Mouse (Mus musculus) cerebellum, adult 11-12 months (tissue): ENCODE results near the gene Jph4.
A peak's percentile ranks its signal among the peaks of the same experiment; 100 is the strongest.

Experiments used
- DNase-seq: peaks from one replicate; pipeline ENCODE4 v3.0.0; 2022

Gene Jph4

DNA sequence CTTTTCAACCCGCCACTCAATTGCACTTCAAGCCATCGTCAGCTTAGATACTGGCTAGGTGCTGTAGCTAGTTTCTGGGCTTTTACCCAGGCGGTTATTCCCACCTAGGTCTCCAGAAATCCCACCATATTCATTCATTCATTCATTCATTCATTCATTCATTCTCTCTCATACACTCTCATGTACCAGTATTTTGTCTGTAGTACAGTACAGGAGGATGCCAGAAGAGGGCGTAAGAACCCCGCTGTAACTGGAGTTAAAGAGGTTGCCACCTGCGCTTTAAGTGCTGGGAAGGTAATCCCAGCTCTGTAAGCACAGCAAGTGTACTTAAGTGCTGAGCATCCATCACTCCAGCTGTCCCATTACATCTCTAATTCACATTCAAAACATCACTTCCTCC, 22.8 kb downstream of the Jph4 start:
- no peak for DNase-seq

DNA sequence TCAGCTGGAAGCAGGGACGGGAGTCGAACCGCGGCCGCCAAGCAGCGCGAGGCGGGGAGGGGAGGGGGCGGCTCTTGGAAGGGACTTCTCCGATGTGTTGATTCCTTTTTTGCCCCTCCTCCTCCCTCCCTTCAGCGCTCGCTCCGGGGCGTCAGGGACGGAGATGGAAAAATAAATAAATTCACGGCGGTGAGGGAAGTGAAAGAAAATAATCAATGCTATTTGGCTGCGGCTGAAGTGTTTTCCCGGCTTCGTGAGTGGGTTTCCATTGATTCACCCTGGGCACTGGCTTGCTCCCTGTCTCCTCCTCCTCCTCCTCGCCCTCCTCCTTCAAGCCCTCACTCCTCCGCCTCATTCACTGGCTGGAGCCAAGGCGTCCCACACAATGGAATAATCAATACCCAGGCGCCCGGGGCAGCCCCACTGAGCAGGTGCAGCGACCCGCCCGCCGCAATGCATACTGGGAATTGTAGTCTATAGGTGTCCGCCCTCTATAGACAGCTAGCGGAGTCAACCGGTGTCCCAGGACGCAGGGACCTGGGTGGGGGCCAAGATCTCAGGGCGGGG, 24.6 kb downstream of the Jph4 start, which contains the start of gene Zfhx2:
Zfhx2 (minus strand) TSS at position 314 of the 567 bp plus-strand sequence.
- DNase-seq, result peak; percentile 97

DNA sequence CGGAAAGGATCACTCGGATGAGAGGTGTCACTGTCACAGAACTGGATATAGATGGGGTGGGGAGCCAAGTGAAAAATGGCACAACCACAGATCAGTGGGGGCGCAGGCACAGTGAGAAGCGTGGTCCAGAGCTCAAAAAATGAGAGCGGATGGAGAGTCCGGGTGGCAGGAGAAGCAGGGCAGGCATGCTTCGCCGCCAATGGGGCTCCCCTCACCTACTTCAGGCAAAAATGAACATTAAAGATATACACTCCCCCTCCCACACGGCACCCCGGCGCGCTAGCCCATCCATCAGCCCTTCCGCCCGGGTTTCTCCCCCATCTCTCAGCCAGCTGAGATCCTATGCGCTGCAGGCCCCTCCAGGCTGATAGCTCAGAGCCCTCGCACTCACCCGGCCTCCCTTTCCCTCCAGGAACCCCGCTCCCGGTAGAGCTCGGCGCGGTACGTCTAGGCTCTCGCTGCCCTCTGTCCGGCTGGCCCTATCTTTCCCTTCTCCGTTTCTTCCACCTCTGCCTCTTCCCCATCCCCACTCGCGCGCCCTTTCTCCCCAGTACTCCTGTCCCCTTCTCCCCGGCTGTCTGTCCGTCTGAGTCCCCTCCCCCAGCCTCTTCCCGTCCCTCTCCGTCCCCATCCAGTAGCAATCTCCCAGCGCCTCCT, 25.4 kb downstream of the Jph4 start:
- peak; percentile 68 for DNase-seq

DNA sequence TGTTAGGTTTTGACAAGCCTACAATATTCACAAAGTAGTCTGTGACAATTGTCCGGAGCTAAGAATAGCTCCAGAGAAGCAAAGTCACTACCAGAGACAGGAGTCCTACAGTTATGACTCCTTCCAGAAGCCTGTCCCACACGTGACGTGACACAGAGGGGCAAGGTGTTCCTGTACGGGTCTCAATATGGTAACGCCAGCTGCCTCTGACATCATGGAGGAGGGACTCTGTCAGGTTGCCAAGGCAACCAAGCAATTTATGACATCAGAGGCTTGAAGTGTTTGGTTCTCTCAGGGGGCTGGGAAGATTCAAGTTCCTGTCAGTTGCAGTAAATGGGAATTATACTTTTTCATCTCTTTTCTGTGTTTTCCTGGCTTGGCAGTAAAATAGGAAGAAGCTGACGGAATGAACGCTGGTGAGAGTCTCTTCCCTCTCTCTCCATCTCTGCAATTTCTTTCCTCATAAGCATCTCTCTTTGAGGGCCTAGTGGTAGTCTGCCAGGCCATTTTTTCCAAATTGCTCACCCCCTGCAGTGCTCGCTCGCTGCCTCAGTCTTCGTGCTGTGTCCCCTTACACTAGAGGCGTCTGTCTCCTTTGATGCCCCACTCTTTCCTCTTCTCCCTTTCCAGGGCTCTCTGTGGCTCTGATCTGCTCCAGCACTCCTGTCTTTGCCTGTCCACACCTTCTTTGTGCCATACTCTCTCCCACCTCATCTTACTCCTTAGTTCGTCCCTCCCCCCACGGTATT, 27.4 kb downstream of the Jph4 start:
- DNase-seq, result peak; percentile 69

DNA sequence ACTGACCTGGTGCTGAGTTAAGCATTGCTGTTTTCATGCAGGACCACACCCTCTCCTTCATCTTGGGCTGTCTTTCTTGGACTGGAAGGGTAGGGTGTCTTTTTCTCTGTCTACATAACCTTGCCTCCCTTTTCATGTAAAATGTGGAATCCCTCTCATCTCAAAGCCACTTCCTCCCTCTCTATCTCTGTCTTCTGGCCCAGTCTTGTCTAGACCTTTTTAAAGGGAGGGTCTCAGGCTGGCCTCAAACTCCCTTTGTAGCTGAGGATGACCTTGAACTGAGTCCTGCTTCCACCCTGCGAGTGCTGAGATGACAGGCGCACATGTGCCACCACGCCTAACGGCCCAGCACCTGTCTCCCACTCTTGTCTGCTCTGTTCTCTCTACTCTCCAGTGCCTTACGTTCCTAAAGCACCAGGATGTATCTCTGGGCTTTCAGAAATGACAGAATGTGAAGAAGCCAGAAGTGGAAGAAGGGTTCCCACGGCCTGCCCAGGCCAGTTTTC, 30.7 kb downstream of the Jph4 start:
- no peak for DNase-seq

DNA sequence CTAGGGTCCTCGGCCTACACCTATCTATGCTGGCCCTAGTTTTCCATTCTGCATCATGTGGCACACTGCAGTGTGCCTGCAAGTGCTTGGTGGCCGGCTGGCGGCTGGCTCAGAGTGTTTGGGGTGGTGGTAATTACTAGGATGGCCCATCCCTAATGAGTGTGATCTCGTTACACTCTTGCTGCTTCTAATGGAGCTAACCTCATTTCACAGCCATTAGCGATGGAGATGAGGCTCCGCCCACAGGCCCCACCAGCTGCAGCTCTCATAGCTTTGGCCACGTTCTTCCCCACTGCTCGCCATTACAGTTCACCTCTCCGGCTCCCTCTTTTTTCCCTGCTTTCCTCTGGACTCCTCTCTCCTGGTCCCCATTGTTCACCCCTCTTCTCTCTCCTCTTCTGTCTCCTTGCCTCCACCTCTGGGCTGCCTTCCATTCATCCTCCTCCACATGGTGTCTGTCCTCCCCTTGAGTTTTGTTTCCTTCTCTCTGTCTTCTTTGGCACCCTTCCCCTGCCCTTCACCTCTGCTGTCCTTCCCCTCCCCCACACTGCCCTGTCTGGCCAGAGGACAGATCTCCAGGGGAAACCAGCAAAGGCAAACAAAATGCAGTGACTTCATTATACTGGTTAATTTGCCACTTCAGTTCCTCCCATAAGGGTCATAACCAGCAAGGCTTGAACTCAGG, 31.3 kb downstream of the Jph4 start:
- DNase-seq, result peak; percentile 44

DNA sequence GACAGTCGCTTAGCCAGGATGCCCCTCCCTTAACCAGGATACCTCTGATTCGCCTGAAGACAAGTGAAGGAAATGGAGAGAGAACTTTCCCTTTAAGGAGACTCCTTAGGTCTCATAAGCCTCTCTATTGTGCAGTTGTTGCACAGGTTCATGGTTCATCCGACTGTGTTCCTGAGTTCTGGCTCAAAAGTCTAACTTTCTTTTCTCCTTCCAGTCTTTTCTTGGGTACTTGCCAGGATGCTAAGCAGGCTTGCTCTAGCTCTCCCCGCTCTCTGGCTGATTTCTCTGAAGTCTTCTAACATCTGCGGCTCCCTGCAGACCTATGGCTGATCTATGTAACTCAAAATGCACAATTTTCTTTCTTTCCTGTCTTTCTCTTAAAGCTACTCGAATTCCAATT, 33.3 kb downstream of the Jph4 start:
- no peak for DNase-seq

DNA sequence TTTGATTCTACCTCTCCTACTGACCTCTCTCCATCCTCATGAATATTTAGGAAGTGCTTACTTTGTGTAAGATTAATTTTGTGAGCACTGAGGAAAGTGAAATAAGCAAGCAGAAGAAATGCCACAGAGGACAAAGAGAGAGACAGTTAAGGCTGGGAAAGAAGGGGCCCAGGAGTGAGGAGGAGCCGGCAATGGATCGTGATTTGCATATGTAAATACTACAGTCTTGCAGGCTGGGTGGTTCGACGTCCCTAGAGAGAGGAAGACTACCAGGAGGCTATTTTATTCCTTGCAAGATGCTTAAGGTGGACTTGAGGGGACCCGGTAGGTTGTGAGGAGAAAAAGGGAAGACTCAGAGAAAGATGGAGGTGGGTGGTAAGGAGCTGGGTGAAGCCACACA, 35.6 kb downstream of the Jph4 start:
- DNase-seq, result no peak

DNA sequence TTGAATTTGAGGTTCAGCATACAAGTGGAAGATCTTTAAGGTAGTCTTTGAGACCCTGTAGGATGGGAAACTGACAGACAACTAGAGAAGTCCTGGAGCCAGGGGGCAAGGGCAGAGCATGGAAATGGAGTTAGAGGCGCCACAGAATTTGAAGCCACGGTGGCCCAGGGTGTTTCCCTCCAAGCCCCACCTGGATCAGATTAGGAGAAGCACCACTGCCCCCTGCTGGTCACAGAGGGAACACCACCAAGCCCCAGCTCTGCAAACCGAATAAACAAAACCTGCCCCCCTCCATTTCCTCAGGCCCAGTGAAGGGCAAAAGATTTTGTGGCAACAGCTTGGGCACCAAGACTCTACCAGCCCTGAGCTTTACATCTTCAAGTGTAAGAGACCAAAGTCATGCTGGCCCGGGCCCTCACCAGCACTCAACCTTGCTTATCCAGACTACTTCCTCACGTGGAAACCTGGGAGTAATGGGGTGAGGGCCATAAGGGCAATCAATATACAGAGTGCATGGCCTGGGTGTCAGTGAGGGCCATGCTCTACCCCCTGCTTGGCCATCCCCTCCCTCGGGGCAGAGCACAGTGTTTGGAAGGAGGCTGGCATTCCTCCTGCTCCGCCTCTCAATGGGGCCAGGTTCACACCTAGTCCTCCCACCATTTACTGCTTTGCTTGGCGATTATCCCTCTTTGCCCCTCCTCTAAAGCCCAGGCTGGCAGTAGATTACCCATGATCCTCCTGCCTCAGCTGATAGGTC, 37.3 kb downstream of the Jph4 start:
- peak; percentile 77 for DNase-seq

DNA sequence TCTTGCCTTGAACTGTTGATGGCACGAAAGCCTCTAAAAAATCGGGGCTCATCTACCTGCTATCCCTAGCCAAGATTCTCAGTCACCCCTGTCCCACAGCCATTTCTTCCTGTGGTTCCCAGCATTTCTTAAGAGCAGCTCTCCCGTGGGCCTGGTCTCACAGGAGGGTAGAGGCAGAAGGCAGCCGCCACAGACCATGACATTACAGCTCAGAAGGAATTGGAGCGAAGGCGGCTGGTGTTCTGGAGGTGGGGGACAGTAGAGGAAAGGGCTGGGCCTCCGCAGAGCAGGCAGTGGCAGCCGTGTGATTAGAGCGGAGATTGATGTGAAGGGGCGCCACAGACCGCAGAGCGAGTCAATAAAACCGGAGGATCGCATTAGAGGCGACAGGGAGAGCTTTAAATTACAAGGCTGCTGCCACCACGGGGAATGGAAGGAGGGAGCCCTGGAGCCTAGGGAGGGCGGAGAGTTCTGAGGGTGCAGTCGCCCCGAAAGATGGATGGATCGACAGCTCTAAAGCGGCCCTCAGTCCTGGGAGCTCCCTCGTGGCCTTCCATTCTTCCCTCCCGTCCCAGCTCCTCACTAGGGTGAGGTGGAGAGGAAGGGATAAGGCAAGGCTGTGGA, 38.3 kb downstream of the Jph4 start:
- DNase-seq, result no peak

DNA sequence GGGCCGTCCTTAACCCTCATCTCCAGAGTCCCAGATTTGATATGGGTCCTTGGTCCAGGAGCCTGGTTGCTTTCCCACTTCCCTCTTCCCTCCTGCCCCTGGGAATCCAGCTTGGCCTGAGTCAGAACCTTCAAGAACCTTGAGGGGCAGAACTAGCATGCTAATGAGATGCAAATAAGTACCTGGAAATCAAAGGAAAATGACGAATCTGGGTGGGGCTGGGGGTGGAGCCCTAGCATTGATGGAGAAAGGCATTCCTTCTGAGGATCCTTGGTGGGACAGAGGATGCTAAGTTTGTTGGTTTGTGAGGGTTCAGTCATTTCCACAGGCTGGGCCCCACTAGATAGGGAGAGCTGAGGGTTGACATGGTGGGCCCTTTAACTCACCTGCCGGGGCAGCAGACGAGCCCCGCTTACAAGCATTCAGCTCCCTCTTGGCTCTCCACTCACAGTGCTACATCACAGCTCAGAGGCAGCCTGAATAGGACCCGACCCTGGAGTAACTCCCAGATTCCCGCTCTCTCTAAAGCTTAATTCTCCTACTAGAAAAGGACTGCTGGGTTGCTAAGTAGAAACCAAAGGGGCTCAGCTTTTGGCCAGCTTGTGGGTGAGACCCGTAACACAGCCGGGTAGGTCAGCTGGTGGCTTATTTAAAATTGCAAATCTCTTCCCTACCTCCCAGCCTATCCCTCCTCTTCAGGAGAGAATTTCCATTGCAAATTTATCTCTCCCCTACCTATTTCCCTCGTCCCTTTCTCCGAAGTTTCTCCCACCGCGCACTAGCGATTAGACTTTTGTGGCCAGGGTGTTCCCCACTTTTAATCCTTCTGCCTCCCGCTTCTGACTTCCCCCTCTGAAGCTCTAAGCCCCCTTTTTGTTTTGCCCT, 39.0 kb downstream of the Jph4 start:
- DNase-seq, result no peak

DNA sequence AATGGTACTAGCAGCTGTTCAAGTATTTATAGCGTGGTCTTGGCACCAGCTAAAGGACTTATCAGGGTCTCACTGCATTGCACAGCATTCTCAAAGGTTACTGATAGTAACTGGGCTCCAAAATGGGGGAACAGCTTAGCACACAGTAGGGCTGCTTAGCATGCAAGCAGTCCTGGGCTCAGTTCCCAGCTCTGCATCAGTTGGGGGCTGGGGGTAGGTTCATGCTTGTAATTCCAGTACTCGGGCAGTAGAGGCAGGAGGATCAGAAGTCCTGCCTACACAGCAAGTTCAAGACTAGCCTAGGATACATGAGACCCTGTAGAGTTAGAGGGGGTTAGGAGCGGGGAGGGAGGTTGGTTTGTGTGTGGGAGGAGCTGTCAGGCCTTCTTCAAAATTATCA, 39.8 kb downstream of the Jph4 start:
- DNase-seq, result no peak

DNA sequence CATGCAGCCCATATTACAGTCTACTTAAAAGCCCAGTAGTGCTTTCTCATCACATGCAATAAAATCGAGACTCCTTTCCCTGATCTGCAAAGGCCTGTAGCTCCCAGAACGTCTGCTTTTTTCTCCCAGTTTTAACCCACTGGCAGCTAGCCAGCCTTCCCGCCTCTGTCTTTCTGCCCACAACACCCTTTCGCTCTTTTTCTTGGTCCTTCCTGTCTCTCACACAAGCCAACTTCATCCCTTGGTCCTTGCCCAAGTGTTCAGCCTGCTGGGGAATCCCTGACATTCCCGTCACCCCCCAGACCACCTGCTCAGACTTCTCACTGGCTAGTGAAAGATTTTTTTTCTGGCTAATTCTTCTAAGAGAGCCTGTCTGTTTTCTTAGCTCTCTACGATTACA, 40.5 kb downstream of the Jph4 start:
- DNase-seq, result peak; percentile 59

DNA sequence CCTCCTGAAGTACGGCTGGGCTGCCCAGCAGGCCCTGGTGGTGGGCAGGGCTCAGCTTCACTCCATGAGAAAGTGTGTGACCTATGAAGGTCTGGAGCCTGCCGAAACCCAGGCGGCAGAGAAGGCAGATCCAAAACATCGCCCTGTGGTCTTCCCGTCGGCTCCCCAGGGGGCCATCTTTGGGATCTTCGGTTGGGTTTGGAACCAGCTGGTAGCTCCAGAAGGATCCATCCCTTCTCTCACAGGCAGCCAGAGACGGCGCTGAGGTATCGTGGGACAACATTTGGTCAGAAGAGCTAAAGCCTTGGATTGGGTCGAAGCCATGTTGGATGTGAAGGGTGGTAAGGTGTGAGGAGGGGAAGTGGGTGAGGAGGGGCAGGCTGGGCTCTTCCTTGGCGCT, 42.3 kb downstream of the Jph4 start:
- DNase-seq, result peak; percentile 59

DNA sequence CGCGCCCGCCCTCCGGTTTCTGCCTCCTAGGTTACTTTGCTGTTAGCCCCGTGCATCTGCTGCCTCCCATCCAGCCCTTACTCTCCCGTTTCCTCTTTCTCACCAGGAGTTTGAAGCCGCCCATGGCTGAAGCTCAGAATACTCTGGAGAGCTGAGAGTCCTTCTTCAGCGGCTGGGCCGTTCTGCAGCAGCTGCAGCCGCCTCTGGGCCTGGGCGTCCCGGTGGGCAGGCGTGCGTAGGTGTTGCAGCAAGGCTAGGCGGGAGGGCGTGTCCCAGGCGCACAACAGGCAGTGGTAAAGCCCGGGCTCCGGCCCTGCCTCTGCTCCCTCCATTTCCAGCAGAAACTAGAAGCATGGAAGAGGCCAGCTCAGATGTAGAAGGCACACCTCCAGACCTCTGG, 45.0 kb downstream of the Jph4 start:
- no peak for DNase-seq

DNA sequence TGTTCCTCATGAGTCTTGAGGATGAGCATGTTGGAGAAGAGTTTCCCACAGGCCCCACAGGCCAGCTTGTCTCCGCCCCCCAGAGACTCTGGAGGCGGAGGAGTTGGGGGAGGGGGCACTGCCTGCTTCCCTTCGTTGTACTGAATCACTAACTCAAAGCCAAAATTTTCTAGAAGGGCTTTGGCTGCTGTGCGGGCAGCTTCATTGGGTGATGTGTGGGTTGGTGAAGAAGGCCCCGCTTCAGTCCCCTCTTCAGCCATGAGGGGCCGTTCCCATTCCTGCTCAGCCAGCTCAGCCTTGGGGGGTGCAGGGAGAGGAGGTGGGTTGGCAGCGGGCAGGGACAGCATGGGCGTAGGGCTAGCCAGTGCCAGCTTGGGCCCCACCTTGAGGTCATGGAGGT, 50.7 kb downstream of the Jph4 start:
- peak; percentile 61 for DNase-seq

DNA sequence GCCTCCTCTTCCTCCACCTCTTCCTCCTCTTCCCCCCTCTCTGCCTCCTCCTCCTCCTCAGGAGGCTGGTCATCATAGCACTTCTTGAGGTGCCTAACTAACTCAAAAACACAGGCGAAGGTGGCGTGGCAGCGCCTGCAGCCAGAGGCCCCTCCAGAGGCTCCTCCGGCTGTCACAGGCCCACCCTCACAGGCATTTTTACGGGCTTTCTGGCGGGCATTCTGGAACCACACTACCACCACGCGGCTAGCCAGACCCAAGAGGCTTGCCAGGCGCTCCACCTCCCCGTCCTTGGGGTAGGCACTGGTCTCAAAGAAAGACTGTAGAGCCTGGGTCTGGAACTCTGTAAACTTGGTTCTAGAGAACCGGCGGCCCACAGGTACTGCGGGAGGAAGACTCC, 51.3 kb downstream of the Jph4 start:
- no peak for DNase-seq

DNA sequence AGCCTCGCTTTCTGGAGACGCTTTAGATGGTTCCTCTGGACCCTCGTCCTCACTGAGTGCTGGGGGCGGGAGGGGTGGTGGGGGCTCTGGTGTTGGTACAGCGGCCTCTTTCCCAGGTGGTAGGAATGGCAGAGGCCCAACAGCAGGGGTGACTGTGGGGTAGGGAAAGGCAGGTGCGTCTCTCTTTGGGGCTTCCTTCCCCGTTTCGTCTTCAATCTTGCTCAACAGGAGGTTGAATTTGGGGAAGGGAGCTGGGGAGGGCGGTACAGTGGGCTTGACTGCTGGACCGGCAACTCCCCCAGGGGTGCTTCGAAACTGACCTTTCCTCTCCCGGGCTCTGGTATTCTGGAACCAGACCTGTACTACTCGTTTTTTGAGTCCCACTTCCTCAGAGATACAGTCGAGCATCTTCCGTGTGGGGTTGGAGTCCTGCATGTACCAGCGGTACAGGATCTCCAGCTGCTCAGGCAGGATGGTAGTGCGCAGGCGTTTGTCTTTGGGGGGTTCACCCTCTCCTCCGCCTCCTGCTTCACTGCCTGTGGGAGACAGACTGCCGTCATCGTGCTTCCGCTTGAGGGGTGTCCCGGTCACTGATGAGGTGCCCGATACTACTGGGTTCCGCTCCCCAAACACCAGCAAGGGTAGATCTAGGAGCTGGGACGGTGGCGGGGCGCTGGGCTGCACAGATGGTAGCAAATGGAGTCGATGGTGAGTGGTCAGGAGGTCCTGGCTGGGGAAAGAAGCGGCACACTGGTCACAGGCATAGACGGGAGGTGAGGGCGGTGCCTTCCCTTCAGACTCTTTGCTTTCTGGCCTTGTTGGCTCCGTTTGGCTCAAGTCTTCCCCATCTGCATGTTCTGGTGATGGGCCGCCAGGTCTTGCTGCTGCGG, 52.0 kb downstream of the Jph4 start:
- DNase-seq, result peak; percentile 79

DNA sequence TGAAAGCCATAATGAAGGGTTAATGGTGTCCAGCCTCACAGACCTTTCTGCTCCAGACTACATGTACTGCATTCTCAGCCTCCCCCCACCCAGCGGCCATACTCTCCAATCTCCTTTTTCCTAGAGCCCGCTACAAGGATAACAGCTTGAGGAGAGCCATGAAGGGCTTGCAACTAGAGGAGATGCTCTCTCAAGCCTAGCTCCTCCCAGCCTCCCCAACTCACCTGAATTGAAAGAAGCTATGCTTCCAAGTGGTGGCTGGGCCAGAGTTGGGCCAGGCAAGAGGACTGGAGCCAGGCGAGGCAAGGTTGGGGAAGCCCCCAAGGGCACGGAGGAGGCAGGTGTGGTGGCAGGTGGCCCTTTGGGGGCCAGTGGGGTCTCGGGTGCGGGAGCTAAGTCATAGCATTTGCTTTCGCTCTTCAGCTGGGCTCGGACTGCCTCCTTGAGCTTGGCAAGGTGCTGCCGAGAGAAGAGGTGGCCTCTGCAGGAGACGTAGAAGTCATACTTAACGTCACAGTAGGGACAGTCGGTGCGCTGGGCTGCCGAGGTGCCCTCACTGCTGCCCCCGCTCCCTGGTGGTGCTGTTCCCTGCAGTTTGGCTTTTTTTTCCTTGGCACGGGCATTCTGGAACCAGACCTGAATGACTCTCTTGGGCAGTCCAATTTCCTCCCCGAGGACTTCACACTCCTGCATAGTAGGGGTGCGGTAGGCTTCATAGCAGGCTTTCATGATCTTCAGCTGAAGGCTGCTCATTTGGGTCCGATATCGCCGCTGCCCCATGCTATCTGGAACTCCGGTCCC, 53.0 kb downstream of the Jph4 start:
- DNase-seq, result peak; percentile 77
